Mouse (Mus musculus) forebrain, embryonic 12.5 days (tissue): ENCODE results near the gene Peli2. TPM values are rescaled to one million over a fixed set of nuclear protein-coding genes. Genes with fewer than 3 reads are reported as not detected.

Source experiments
- ATAC-seq: fragments of 200-750 bp; cut with Nextera tagmentation; 2 replicates; pipeline ENCODE4 v1.8.0; 2017; ENCODE audit warnings: moderate TSS enrichment; ENCODE audit not compliant: low FRiP score
- H3K27ac ChIP-seq: fragments of 300-500 bp; sonication (generic); 2 replicates; pipeline ENCODE4 v1.5.1; 2016; ENCODE audit warnings: mild to moderate bottlenecking
- H3K27me3 ChIP-seq: fragments of 300-500 bp; sonication (generic); 2 replicates; pipeline ENCODE4 v1.6.1; 2016; ENCODE audit warnings: mild to moderate bottlenecking
- H3K36me3 ChIP-seq: fragments of 300-500 bp; sonication (generic); replicated peaks from 2 replicates; pipeline ENCODE4 v1.6.1; 2016; ENCODE audit warnings: mild to moderate bottlenecking
- H3K4me1 ChIP-seq: fragments of 300-500 bp; sonication (generic); 2 replicates; pipeline ENCODE4 v1.6.1; 2016
- H3K4me2 ChIP-seq: fragments of 300-500 bp; sonication (generic); 2 replicates; pipeline ENCODE4 v1.6.1; 2016; ENCODE audit warnings: mild to moderate bottlenecking, moderate library complexity
- H3K4me3 ChIP-seq: fragments of 300-500 bp; sonication (generic); replicated peaks from 2 replicates; pipeline ENCODE4 v1.5.1; 2016; ENCODE audit warnings: mild to moderate bottlenecking
- H3K9ac ChIP-seq: fragments of 300-500 bp; sonication (generic); 2 replicates; pipeline ENCODE4 v1.6.1; 2016; ENCODE audit warnings: mild to moderate bottlenecking
- H3K9me3 ChIP-seq: fragments of 300-500 bp; sonication (generic); 2 replicates; pipeline ENCODE4 v1.6.1; 2016
- WGBS: fragments of 180-500 bp; shearing (Covaris S2); methylation state at CpG from one replicate; pipeline ENCODE4 v1.1.7; 2016; 5-methylcytosine and 5-hydroxymethylcytosine counted together
- polyA plus RNA-seq: library from polyadenylated mRNA; unstranded; fragments of >200 nt; fragmentation: Nextera tagmentation; extraction: Ambion mirVana; gene quantifications from 2 replicates; pipeline ENCODE4 v1.2.1, GENCODE M21; 2016

Peli2 gene
- polyA plus RNA-seq, 1 experiment from 2014 or later: 9.4 TPM

DNA sequence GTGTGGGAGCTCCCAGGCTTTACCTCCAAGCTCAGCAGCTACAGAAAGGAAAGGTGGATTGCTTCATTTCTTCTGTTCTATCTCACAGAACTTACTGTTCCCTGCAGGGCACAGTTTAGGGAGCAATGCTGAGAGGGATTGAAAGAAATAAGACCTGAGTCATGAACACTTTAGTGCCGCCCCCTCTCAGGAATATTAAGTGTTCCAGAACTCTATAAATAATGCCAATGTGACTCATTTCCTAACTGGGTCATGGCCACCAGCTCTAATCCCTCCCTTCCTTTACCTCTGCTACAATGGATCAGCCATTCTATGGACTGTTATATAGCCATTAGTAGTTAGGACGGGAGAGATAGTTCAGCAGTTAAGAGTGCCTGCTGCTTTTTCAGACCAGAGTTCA, 168.0 kb downstream of the Peli2 start:
- Histone ChIP-seq H3K9me3 (no peaks in the 10 kb centered on the region), H3K36me3 (no peaks in the 10 kb centered on the region), H3K27ac (no peak overlapping the region), H3K9ac (no peak overlapping the region), H3K27me3 (no peaks in the 10 kb centered on the region), H3K4me3 (no peak overlapping the region), H3K4me2 (no peak overlapping the region), H3K4me1 (no peaks in the 10 kb centered on the region)
- WGBS: 74% methylated on average over 2 of the region's 2 CpGs
- no peak for ATAC-seq

GRCm38 (mm10) chr14:48289602-48290599, 169.3 kb downstream of the Peli2 start:
- no peak overlapping the region for H3K4me3 ChIP-seq
- WGBS: 89% methylated on average over 10 of the region's 10 CpGs
- no peaks in the 10 kb centered on the region for H3K36me3 ChIP-seq
- no peak overlapping the region for H3K27ac ChIP-seq
- no peaks in the 10 kb centered on the region for H3K27me3 ChIP-seq
- H3K4me2 ChIP-seq: no peak overlapping the region
- ATAC-seq: no peak
- H3K9ac ChIP-seq: no peak overlapping the region
- no peaks in the 10 kb centered on the region for H3K4me1 ChIP-seq
- H3K9me3 ChIP-seq: no peaks in the 10 kb centered on the region

DNA sequence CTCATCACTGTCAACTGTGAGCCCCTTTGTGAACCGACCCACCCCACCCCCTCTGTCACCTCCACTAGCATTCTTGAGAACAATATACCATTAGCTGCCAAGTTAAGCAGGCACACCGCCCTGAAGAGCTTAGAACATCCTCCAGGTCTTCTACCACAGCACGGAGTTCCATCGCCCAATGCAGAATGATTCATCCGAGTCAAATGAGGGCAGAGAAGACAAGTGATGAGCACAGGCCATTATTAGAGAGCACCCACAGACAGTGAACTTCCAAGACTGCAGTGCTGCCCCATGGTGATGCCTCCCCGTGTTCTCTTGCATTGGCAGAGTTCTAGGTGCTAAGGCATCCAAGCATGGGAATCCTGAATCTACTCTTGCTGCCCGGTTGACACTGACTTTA, 172.9 kb downstream of the Peli2 start:
- Histone ChIP-seq H3K27ac (no peak overlapping the region), H3K4me2 (no peak overlapping the region), H3K36me3 (no peaks in the 10 kb centered on the region), H3K9me3 (no peaks in the 10 kb centered on the region), H3K27me3 (no peaks in the 10 kb centered on the region), H3K9ac (no peak overlapping the region), H3K4me1 (no peaks in the 10 kb centered on the region), H3K4me3 (no peak overlapping the region)
- 90% methylated on average over 7 of the region's 7 CpGs for WGBS
- ATAC-seq: no peak

DNA sequence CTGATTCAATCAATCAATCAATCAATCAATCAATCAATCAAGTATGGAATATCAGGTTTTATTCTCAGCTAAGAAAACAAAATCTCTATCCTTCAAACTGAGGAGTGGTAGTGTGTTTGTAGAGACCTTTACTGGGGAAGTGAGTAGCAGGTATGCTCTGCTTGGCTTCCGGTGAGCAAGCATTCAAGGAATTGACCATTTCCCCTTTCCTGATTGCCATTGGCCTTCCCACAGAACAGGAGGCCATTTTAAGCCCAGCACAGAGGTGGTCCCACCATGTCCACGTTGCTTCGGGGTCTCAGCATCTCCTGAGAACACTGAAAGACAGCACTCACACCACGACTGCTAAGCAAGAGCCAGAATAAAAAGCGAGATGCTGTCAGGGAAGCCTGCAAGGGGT, 174.8 kb downstream of the Peli2 start:
- Histone ChIP-seq H3K9me3 (no peaks in the 10 kb centered on the region), H3K36me3 (no peaks in the 10 kb centered on the region), H3K27ac (no peak overlapping the region), H3K27me3 (no peaks in the 10 kb centered on the region), H3K4me3 (no peak overlapping the region), H3K4me2 (no peak overlapping the region), H3K4me1 (no peaks in the 10 kb centered on the region), H3K9ac (no peak overlapping the region)
- 61% methylated on average over 5 of the region's 5 CpGs for WGBS
- no peak for ATAC-seq

DNA sequence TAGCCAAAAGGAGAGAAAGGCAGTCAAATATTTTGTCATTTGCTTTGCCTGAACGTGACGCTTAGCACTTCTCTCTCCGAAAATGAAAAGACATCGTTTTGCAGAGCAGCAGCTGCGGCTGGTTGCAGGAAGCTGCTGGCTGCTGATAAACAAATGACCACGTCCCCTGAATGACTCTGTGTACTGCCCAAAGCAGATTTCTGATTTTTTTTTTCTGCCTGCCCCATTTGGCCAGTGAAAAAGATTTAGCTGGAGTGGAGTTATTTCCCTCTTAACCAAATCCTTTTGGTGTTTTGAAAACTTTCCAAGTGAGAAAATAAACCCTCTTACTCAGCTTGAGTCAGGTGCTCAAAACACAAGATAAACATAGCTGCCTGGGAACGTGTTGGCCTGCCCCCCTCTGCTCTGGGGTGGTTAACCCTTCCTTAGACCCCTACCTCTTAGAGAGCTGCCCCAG, 175.2 kb downstream of the Peli2 start:
- H3K4me3 ChIP-seq: no peak overlapping the region
- H3K4me2 ChIP-seq: no peak overlapping the region
- no peaks in the 10 kb centered on the region for H3K27me3 ChIP-seq
- H3K27ac ChIP-seq: no peak overlapping the region
- H3K4me1 ChIP-seq: no peaks in the 10 kb centered on the region
- H3K9ac ChIP-seq: no peak overlapping the region
- no peak for ATAC-seq
- no peaks in the 10 kb centered on the region for H3K9me3 ChIP-seq
- 37% methylated on average over 7 of the region's 7 CpGs for WGBS
- H3K36me3 ChIP-seq: no peaks in the 10 kb centered on the region

DNA sequence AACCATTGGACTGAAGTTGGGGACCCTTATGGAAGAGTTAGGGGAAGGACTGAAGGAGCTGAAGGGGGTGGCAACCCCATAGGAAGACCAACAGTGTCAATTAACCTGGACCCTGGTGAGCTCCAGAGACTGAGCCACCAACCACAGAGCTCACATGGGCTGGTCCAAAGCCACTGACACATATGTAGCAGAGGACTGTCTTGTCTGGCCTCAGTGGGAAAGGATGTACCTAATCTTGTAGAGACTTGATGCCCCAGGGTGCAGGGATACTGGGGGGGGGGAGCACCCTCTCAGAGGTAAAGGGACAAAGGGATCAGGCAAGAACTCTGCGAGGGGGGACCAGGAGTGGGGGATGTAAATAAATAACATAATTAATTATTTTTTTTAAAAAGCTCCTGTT, 176.2 kb downstream of the Peli2 start:
- Histone ChIP-seq H3K4me1 (no peaks in the 10 kb centered on the region), H3K4me2 (no peak overlapping the region), H3K9ac (no peak overlapping the region), H3K36me3 (no peaks in the 10 kb centered on the region), H3K4me3 (no peak overlapping the region), H3K27ac (no peak overlapping the region), H3K9me3 (no peaks in the 10 kb centered on the region), H3K27me3 (no peaks in the 10 kb centered on the region)
- ATAC-seq: no peak
- 95% methylated on average over 1 of the region's 1 CpGs for WGBS

DNA sequence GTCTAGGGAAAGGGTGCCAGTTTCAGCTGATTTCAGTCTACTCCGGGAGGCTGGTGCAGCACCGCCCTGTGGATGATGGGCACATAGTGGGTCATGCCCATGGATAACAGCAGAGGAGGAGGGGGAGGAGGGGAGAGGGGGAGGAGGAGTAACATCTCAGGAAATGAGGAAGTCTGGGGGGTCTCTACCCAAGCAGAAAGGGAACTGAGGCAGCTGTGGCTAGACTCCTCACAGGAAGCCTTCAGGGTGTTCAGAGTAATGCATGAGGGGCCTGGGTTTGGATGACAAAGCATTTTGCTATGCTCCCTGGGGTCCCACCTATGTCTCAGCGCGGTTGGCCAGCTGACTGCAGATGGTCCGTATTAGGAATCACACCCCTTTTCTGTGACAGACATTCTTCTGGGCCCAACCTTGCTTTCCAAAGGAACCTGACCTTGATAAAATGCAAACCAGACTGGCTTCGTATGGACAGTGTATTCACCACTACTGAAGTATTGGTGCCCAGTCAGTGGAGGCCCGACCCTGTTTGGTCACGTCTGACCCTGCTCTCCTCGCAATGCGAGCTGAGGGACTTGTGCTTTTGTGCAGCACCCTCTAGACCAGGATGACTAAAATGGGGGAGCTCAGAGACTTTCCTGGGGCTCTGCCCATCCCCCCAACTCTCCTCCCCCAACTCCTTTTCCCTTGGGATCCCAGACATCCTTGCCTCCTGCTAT, 182.0 kb downstream of the Peli2 start:
- no peak for ATAC-seq
- Histone ChIP-seq H3K4me2 (no peak overlapping the region), H3K36me3 (no peaks in the 10 kb centered on the region), H3K9me3 (no peaks in the 10 kb centered on the region), H3K9ac (no peak overlapping the region), H3K27ac (no peak overlapping the region), H3K27me3 (no peaks in the 10 kb centered on the region), H3K4me3 (no peak overlapping the region), H3K4me1 (no peaks in the 10 kb centered on the region)
- 78% methylated on average over 10 of the region's 10 CpGs for WGBS

DNA sequence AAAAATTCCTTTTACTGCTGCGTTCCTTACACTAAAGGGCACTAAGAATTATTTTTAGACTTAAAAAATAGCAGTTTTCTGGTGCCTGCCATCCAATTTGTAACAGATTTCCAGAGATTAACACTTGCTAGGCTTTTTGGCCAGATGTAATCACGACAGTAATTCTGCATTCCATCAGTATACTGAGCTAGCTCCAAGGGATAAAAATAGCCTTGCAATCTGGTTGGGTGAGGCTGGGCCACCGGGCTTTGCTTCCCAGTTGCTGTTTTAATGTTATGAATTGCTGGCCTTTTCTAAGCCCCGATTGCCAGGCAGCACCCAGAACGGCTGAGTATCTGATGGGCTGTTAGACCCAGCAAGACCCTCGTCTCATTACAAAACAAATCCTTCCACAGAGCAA, 182.6 kb downstream of the Peli2 start:
- WGBS: 71% methylated on average over 6 of the region's 6 CpGs
- H3K36me3 ChIP-seq: no peaks in the 10 kb centered on the region

GRCm38 (mm10) chr14:48303841-48304240, 183.2 kb downstream of the Peli2 start:
- Histone ChIP-seq H3K4me3 (no peak overlapping the region), H3K4me2 (no peak overlapping the region), H3K9me3 (no peaks in the 10 kb centered on the region), H3K27ac (no peak overlapping the region), H3K27me3 (no peaks in the 10 kb centered on the region), H3K9ac (no peak overlapping the region), H3K36me3 (no peaks in the 10 kb centered on the region), H3K4me1 (no peaks in the 10 kb centered on the region)
- WGBS: 91% methylated on average over 9 of the region's 9 CpGs
- no peak for ATAC-seq

More for the DNA sequence above, 182.6 kb downstream of the Peli2 start:
- ATAC-seq: no peak
- Histone ChIP-seq H3K9ac (no peak overlapping the region), H3K27ac (no peak overlapping the region), H3K4me2 (no peak overlapping the region), H3K27me3 (no peaks in the 10 kb centered on the region), H3K4me3 (no peak overlapping the region), H3K9me3 (no peaks in the 10 kb centered on the region), H3K4me1 (no peaks in the 10 kb centered on the region)

DNA sequence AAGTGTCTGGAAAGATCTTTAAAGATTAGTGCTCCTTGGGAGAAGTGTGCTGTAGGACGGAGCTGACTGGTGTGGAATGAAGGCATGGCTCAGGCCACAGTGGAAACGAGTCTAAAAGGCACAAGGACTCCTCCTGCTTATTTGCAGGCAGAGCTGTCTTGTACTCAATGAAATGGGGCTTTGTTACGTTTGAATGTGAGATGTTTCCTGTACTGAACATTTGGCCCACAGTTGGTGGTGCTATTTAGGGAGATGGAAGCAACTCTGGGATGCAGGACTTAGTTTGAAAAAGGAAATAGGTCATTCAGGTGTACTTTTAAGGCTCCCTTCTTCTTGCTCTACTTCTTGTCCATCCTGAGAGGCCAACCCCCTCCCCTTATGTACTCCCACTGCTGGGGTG, 192.6 kb downstream of the Peli2 start:
- H3K9ac ChIP-seq: no peak overlapping the region
- no peak overlapping the region for H3K4me3 ChIP-seq
- H3K4me1 ChIP-seq: no peaks in the 10 kb centered on the region
- H3K9me3 ChIP-seq: no peaks in the 10 kb centered on the region
- WGBS: 74% methylated on average over 3 of the region's 3 CpGs
- no peak overlapping the region for H3K27ac ChIP-seq
- no peak overlapping the region for H3K4me2 ChIP-seq
- H3K27me3 ChIP-seq: no peaks in the 10 kb centered on the region
- no peak for ATAC-seq
- no peaks in the 10 kb centered on the region for H3K36me3 ChIP-seq

GRCm38 (mm10) chr14:48316396-48316795, 195.8 kb downstream of the Peli2 start:
- H3K4me3 ChIP-seq: no peak overlapping the region
- no peaks in the 10 kb centered on the region for H3K36me3 ChIP-seq
- no peak overlapping the region for H3K27ac ChIP-seq
- no peak overlapping the region for H3K4me2 ChIP-seq
- no peak for ATAC-seq
- no peaks in the 10 kb centered on the region for H3K4me1 ChIP-seq
- no peaks in the 10 kb centered on the region for H3K27me3 ChIP-seq
- no peaks in the 10 kb centered on the region for H3K9me3 ChIP-seq
- no peak overlapping the region for H3K9ac ChIP-seq
- 78% methylated on average over 8 of the region's 8 CpGs for WGBS

GRCm38 (mm10) chr14:48323771-48324459, 203.3 kb downstream of the Peli2 start:
- peaks cover 2% of the 10 kb centered on the region; the same call in 1 of the 2 replicates for H3K4me1 ChIP-seq
- no peak overlapping the region for H3K9ac ChIP-seq
- 75% methylated on average over 18 of the region's 18 CpGs for WGBS
- H3K36me3 ChIP-seq: no peaks in the 10 kb centered on the region
- H3K27me3 ChIP-seq: no peaks in the 10 kb centered on the region
- no peak for ATAC-seq
- no peak overlapping the region for H3K4me2 ChIP-seq
- no peak overlapping the region for H3K27ac ChIP-seq
- no peaks in the 10 kb centered on the region for H3K9me3 ChIP-seq
- no peak overlapping the region for H3K4me3 ChIP-seq
